Mouse (Mus musculus) liver, embryonic 14 days (tissue): ENCODE data around the gene Esp38. TPM values are rescaled to one million over a fixed set of nuclear protein-coding genes. Genes with fewer than 3 reads are reported as not detected.

ENCODE experiments used
- polyA plus RNA-seq: library from polyadenylated mRNA; depleted of rRNA; stranded (reverse); fragments of >200 nt; gene quantifications from 2 replicates; pipeline ENCODE4 v1.2.3, GENCODE M21; 2012; rRNA removed

The Esp38 gene
- not detected in 2 replicates for polyA plus RNA-seq

DNA sequence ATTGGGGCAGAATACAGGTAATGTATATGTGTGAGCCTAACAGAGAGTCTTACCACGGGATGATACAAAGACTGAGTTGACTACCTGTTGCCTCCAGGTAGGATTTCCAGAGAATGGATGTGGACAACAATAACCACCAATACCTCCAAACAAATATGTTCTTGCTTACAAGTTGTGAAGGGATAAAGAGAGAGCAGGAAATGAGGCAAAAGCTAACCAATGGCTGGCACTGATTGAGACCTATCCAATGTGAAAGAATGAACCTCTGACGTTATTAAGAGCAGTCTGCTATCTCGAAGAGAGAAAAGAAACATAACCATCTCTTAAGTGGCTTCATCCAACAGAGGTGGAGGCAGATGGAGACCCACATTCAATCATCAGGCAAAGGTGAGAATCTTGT, at the start of gene Esp38:
Gene Esp38, plus strand, starts transcription at position 301 of the 400 bp plus-strand sequence.

Other genes with a start within 250 kb of the Esp38 start
- gene AC192777.2, start 144.9 kb downstream of the Esp38 start, polyA plus RNA-seq, result not detected in 2 replicates